Mouse (Mus musculus) spleen, adult 18-20 months (tissue): ENCODE data around the gene Rnf151.

ENCODE experiments used
- DNase-seq, 2 experiments: peaks; one replicate each; pipeline ENCODE4 v3.0.0; 2022; ENCODE audit warnings: mixed read lengths in 2 of 2

Rnf151 gene

DNA sequence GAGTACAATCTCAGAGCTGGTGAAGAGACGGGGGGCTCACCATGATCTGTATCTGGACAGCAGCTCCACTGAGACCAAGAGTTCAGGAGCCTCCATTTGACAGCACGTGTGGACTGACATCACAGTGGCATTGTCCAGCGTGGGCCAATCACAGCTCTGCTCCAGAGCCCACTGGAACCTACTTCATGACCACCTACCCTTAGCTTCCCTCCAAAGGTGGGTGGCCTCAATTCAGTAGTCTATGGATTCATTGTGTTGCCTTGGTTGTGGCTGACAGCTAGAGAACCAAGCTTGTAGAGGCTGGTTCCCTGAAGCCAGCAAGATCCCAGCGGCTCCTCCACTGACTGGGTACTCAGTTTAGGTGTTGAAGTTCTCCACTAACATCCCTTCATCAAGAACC, at the start of gene Rnf151, which contains the start of gene Rps2:
Gene Rnf151 (minus strand): TSS at position 121 of the 400 bp plus-strand sequence.
Gene Rps2 (plus strand): TSS at position 174 of the 400 bp plus-strand sequence.
- DNase-seq = no peak

DNA sequence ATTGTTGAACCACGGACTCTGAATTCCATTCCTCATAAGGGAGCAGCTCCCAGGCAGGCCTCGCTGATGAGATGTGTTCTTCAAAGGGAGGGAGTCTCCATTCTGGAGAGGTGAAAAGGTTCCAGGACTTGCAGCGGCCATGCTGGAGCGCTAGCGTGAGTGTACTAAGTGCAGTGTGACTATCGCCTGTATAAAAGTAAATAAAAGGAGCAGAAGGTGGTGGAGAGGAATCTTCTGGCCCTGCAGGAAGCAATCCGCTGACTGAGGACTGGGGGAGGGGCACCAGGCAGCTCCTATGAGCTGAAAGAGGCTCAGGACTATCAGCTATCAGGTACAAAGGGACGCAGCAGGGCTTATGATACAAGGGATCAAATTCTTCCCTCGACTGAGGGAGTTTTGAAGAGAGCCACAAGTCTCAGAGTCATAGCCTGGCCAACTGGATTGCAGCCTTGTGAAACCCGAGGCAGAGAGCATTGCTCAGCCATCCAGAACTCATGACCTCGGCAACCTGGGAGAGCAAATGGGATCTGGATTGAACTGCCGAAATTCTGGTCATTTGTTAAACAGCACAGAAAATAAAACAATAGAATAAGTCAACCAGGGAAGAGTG, 48.5 kb upstream of the Rnf151 start:
- no peak for DNase-seq

DNA sequence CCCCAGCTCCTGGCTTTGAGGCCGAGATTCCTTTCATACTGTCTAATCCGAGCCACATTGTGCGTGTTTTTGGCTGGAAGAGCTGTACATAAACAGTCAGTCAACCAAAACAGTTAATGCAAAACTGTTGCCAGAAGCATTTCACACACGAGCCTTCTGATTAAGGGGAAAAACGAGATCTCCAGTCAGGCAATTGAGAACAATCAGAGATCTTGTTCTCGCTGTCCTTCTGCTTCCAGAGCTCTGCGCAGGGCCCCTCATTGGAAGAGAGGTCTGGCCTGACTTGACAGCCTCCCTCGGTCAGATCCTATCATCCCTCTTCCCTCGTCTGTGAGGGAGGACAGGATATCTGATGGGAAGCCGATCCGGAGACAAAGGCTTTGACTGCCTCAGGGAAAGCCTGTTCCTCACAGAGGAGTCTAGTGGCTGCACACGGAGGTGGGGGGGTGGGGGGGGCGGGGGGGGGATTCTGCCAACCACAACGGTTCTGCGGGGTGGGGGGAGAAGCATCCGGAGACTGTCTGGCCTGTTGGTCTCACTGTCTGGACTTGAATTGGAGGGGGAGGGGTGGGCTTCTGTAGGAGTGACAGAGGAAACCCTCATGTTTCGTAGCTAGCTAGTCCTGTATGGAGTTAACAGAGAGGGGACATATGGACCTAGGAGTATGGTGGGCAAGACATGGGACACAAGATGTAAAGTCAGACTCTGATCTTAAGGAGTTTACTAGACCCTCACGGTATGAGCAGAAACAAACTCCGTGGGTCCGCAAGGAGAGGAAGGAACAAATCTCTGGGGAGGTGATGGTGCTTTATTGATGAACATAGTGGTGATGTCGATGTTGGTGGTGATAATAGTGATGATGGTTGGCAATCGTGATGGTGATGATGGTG, 47.4 kb upstream of the Rnf151 start:
- no peak for DNase-seq

DNA sequence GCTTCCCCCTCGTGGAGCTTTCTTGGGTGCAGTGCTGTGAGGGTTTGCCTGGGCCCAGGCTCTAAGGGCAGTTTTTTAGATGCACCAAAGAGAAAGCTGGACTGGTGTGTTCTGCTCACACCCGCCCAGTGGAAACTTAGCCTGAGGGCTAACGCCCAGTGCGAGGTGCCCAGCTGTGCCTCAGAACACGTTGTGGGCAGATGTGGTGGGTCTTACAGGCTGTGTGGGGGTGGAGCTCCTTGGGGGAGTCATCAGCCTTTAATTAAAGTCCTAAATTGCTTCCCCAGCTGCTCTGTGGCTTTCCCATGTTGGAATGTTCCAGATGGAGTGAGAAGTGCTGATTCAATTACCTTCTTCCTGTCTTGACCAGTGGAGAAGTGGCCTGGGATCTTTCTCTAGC, 43.3 kb upstream of the Rnf151 start:
- DNase-seq = no peak

DNA sequence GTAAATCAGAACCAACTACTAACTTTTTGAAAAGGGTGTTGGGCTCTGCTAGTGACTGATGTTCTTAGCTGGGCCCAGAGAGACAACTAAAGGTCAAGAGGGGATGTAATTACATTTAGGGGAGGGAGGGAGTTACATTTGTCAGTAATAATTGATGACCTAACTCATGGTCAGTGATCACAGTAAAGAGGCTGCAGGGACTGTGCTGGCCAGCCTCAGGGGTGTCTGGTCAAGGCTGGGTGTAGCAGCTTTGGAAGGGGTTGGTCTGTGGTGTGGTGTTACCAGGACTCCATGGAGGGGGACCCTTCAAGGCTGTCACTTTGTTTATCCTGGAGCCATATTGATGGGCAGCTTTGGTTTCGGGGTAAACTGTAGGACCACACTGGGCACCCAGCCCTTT, 39.5 kb upstream of the Rnf151 start:
- no peak for DNase-seq

DNA sequence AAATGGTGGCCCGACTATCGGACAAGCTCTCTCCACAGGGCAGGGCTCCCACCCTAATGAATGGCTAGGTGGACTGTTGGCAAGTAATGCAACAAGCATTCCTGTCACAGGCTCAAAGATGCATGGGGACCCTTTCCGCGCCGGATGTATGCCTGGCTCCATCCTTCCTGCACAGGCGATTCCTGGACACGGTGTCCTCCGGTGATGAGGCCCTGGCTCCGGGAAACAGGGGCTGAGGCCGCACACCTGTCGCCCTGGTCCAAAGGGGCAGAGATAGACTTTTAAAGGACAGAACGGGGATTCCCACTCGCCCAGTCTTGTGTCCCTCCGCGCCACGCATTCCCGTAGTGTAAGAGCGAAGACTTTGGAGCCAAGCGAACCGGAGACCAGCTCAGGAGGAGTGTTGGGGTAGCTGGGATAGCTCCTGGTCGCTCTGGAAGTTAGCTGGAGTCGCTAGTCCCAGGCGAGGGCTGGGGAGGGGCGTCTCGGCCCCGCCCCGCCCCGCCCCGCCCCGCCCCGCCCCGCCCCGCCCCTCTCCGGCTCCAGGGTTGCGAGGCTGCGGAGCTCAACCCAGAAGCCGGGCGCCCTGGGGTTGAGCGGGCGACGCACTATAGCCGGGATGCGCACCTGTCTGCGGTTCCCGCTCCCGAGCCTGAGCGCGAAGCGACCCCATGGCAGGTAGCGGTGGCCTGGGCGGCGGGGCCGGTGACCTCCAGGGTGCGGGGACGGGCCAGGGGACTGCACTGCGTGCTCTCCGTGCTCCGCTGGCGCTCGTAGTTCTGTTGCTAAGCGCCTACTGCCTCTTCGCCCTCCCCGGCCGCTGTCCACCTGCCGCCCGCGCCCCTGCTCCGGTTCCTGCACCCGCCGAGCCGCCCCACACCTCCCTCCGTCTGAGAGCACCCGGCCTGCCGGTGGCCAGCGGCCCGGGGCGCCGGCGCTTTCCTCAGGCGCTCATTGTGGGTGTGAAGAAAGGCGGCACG, 34.8 kb upstream of the Rnf151 start, which contains the start of gene Hs3st6:
Gene Hs3st6 (plus strand): TSS at position 574 of the 980 bp plus-strand sequence.
- DNase-seq = no peak

DNA sequence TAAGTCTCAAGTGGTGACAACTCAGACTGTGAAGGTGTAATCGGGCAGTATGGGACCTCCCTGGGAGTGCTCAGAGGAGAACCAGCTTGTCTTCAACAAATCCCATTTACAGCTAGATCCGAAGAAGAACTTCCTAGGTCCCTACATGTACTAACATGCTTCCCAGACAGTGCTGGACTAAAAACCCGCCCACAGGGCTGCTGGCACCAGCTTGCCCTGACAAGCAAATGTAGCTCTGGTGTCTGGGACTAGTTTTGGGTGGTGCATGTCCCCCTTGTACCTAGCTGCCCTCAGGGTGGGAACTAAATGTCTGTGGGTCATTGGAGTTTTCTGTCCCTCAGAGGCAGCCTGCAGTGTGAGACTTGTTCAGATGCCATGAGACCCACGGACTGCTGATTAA, 33.7 kb upstream of the Rnf151 start:
- DNase-seq = no peak

DNA sequence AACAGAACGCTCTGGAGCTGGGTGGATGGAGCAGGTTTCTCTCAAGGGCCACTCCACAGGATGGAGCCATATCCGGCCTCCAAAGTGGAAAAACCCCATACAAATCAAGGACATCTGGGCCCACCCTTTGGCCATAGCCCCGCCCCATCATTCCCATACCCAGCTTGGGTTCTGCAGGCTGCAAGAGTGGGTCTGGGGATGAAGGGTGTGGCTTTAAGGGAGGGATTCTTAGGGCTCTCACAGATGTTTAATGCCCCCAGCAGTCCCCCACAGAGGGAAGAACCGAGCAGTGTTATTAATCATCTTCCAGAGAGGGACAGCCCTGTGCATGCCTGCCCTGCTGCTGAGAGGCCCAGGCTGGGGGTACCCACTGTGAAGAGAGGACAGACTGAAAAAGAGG, 29.1 kb upstream of the Rnf151 start:
- no peak for DNase-seq

DNA sequence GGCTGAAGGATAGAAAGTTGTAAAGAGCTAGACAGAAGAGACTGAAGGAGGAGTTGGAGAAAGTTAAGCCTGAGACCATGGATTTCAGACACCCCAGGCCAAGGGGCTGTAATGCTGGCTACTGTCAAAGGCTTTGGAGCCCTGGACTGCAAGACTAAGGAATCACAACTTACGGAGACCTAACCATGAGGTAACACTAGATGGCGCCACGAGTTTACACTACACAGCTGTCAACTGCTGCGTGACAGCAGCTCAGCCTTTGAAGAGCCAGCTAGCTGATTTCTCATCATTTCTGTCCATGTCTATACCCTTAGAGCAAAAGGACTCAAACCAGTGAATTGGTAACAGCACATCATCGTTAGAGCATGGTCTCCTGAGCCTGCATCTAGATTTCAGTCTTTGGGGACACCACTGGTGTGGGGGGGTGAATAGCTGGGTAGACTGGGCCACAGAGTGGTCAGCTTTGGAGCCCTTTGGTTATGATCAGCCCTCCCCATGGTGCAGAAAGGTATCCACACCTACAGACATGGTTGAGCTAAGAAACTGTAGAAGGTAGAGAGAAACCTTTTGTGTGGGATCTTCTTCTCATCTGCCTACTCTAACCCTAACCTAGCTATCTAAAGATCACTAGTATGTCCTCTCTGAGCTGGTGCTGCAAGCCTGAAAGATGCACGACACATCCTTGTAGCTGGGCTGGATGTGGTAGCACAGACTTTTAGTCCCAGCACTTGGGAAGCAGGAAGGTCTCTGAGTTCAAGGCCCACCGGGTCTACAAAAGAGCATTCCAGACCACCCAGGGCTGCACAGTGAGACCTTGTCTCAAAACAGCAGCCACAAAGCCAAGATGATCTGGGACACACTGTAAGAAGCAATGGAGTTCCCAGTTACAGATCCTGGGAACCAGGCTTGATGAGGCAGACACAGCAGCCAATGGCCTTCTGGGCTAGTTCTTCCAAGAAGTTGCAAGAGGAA, 27.9 kb upstream of the Rnf151 start:
- peak; percentile 57 to 78 for DNase-seq

DNA sequence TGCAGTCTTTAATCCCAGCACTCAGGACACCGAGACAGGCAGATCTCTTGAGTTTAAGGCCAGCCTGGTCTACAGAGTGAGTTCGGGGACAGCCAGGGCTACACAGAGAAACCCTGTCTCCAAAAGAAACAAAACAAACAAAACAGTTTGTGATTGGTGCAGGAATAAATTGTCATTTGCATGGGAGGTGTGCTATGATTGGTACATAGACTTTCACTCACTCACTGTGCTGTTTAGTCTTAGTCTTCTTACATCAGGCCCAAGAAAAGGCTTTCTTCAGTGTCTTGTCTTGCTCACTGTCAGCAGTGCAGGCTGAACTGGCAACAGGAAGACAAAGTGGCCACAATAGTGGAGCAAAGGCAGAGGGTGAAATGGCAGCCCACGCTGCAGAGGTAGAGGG, 26.5 kb upstream of the Rnf151 start:
- no peak for DNase-seq

DNA sequence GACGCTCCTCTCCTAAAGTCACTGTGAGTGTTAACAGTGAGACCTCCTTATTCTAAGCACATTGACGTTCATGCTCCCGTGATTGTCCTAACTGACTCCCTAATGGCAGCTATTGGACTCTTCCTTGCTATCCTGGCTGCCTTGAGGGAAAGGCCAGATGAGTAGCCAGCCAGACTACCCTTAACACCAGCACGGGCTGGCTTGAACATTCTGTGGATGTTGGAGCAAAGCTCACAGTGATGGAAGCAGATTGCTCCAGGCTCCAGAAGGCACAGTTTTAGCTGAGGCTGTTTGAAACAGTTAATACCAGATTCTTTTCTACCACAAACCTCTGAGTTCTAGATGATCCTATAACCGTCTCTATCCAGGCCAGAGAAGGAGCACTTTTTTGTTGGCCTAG, 26.0 kb upstream of the Rnf151 start:
- no peak for DNase-seq

DNA sequence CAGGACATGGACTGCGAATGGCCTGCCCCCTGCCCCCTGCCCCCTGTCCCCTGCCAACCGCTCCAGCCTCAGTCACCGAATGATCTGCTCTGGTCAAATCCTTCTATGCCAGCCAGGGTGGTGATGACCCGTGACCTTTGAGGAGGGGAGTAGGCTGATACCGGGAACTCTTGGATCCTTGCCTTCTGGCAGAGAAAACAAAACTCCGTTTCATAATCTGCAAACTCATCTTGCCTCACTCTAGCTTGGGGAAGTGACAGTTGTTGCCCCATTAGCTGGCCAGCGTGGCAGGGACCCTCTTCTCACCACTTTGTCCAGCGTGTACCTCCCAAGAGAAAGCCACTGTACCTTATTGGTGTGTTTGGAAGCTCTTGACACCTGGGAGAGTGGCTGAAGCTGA, 24.4 kb upstream of the Rnf151 start:
- DNase-seq = no peak

DNA sequence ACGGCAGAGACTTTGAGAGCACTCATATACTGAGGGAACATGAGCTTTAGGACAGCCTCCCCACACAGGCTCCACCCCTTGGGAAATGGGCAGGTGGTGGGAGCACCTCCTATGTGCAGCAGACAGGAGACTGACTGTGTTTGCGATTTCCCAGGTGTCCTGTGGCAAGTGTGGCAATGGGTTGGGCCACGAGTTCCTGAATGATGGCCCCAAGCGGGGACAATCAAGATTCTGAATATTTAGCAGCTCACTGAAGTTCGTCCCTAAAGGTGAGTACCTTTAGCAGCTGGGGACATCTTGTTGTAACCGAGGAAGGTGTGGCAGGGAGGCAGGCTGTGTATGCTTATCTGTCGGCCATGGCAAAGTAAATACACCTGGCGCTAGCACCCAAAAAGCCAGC, 22.1 kb upstream of the Rnf151 start:
- DNase-seq = no peak

DNA sequence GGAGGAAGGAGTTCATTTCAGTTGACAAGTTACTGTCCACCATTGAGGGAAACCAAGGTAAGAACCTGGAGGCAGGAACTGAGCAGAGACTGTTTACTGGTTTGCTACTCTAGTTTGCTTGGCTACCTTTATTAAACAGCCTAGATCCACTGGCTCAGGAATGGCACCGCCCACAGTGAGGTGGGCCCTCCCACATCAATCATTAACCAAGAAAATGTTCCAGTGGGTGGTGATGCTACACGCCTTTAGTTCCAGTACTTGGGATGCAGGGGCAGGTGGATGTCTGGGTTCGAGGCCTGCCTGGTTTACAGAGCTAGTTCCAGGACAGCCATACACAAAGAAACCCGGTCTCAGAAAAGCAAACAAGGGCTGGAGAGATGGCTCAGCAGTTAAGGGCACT, 20.4 kb upstream of the Rnf151 start:
- DNase-seq = no peak

DNA sequence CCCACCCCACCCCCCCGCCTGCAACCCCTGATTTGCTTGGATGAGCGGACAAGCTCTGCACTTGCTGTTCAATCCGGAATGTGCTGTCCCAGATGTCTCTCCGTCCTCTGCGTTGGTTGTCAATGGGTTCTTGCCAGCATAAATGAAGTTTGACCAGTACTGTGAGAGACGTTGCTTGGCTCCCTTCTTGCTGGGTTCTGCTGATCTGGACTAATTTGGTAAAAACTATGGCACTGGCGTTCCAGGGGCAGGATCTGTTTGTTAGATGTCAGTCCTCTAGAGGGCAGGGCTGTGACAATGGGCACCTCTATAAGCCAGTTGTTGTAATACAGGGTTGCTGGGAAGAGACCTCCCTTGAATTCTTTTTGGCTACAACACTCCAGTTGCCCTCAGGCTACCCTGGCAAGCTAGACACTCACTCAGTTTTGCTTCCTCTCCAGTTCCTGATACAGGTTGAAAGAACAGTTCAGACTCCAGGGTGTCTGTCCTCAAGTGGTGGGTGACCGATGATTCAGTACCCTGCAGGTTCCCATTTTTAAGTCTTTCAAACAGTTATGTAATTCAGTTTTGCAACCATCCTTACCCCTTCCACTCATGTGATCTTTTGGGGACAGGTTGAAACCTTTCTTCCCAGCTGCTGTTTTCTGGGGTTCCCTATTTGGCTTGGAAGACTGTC, 19.4 kb upstream of the Rnf151 start:
- no peak for DNase-seq

DNA sequence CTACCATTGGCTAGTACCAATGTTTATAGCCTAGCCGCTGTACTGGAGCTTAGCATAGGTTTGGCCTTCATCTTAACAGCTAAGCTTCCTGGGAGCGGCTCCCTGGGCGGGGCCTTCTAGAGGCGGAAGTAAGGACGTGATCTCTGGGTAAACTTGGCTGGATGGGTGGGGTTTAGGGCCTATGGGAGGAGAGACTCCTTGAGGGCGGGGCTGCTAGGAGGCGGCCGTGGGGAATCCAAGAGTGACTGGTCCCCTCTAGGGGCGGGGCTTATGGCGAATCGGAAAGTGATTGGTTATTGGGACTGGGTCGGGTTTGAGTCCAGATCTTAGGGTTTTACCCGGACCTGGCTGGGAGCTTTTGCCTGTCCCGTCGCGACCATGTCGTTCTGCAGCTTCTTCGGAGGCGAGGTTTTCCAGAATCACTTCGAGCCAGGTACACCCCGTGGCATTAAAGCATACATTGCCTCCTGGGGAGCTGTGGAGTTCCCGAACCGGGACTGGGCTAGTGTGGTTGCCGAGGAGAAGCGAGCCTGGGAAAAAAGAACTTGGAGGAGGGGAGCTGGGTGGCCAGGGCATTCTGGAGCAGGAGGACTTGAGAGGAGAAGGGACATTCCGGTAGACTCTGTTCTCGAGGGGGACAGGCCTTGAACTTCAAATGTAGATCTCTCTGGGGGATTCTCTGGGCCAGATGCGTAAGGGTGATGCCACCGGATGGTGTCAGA, 18.6 kb upstream of the Rnf151 start, which contains the start of gene Msrb1:
Gene Msrb1 (plus strand): TSS at position 313 of the 722 bp plus-strand sequence.
- peak; percentile 90 to 93 for DNase-seq

DNA sequence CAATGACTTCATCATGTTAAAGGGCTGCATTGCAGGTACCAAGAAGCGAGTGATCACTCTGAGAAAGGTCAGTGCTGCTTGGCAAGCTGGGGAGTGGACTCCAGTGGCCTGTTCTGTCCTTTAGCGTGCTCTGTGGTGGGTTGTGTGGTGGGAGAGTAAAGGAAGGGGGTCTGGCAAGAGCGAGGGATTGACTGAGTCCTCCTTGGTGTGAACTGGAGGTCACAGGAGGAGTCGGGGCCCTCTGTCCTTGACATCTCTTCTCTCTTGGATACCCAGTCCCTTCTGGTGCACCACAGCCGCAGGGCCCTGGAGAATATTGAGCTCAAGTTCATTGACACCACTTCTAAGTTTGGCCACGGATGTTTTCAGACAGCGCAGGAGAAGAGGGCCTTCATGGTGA, 17.6 kb upstream of the Rnf151 start:
- DNase-seq = no peak

DNA sequence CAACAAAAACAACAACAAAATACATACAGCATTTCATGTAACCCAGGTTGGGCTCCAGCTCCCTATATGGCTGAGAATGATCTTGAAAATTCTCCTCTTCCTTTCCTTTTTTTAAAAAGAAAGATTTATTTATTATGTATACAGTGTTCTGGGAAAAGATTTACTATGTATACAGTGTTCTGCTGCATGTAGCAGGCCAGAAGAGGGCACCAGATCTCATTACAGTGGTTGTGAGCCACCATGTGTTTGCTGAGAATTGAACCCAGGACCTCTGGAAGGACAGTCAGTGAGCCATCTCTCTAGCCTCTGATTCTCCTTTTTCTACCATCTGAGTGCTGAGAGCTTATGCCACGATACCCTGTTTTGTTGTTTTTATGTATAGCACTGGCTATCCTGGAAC, 16.6 kb upstream of the Rnf151 start:
- no peak for DNase-seq

DNA sequence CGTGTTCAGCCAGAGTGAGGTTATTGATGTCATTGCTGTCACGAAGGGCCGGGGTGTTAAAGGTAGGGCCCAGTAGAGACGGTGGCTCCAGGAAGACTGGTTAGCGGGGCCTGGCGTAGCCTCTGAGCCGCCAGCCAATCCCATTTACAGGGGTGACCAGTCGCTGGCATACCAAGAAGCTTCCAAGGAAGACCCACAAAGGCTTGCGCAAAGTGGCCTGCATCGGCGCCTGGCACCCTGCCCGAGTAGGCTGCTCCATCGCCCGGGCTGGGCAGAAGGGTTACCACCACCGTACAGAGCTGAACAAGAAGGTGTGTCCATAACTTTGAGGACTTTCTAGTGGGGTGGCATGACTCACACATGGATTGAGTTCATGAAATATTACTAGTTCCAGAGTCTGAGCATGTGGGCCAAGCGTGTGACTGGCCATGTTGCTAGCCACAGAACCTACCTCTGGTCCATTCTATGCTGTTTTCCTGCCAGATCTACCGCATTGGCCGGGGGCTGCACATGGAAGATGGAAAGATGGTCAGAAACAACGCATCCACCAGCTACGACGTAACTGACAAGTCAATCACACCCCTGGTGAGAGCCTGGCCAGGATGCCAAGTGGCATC, 15.7 kb upstream of the Rnf151 start:
- DNase-seq = no peak
